Mouse (Mus musculus): ENCODE data around the gene Piga. TPM values are rescaled to one million over a fixed set of nuclear protein-coding genes. Genes with fewer than 3 reads are reported as not detected.

The Piga gene
- not detected in 2 replicates for polyA plus RNA-seq (2012; ENCODE audit: insufficient read depth, insufficient read length, low replicate concordance, missing spikeins)

- no peaks in the 10 kb centered on the region for H3K4me1 ChIP-seq (ENCODE audit: control insufficient read depth, insufficient read depth, low read length)
- peak within 1 kb of the TSS; percentile 92 for H3K4me3 ChIP-seq (ENCODE audit: insufficient read depth, low read depth, low read length)
- H3K27ac ChIP-seq (ENCODE audit: insufficient read depth, low read depth, low read length) = 0 out of 2 replicates have a peak within 1 kb of the TSS, but pooled peaks have one; percentile 64
- 10% methylated on average over 40 of the region's 40 CpGs for WGBS
- no peak for TF ChIP-seq CTCF (IDR thresholded peaks at IDR 0.05; ENCODE audit: insufficient read depth, low read depth, low read length)
- no peak for TF ChIP-seq POLR2A (IDR thresholded peaks at IDR 0.05; ENCODE audit: insufficient read depth, low read depth, low read length)
Measured at GRCm38 (mm10) chrX:164419471-164419939, at the start of gene Piga. Piga (plus strand) TSS chrX:164419787.

- Histone ChIP-seq H3K4me3 (ENCODE audit: insufficient read depth, low read depth, low read length) (no peak overlapping the region), H3K4me1 (ENCODE audit: control insufficient read depth, insufficient read depth, low read length) (no peaks in the 10 kb centered on the region), H3K27ac (ENCODE audit: insufficient read depth, low read depth, low read length) (no peak overlapping the region)
- TF ChIP-seq POLR2A (IDR thresholded peaks at IDR 0.05; ENCODE audit: insufficient read depth, low read depth, low read length) (no peak), CTCF (IDR thresholded peaks at IDR 0.05; ENCODE audit: insufficient read depth, low read depth, low read length) (no peak)
- 75% methylated on average over 3 of the region's 3 CpGs for WGBS
Measured at GRCm38 (mm10) chrX:164370576-164370975, 49.0 kb upstream of the Piga start.

GRCm38 (mm10) chrX:164373081-164373480 is 46.5 kb upstream of the Piga start, which contains the start of gene Vegfd:
Vegfd (plus strand) TSS chrX:164373378.
- 38% methylated on average over 3 of the region's 3 CpGs for WGBS
- H3K4me1 ChIP-seq (ENCODE audit: control insufficient read depth, insufficient read depth, low read length) = no peaks in the 10 kb centered on the region
- no peak for TF ChIP-seq CTCF (IDR thresholded peaks at IDR 0.05; ENCODE audit: insufficient read depth, low read depth, low read length)
- no peak for TF ChIP-seq POLR2A (IDR thresholded peaks at IDR 0.05; ENCODE audit: insufficient read depth, low read depth, low read length)
- no peak within 1 kb of the TSS for H3K4me3 ChIP-seq (ENCODE audit: insufficient read depth, low read depth, low read length)
- no peak within 1 kb of the TSS for H3K27ac ChIP-seq (ENCODE audit: insufficient read depth, low read depth, low read length)

GRCm38 (mm10) chrX:164374586-164374985 is 45.0 kb upstream of the Piga start:
- no peaks in the 10 kb centered on the region for H3K4me1 ChIP-seq (ENCODE audit: control insufficient read depth, insufficient read depth, low read length)
- WGBS = 62% methylated on average over 5 of the region's 5 CpGs
- no peak for TF ChIP-seq POLR2A (IDR thresholded peaks at IDR 0.05; ENCODE audit: insufficient read depth, low read depth, low read length)
- TF ChIP-seq CTCF (IDR thresholded peaks at IDR 0.05; ENCODE audit: insufficient read depth, low read depth, low read length) = no peak
- no peak overlapping the region for H3K27ac ChIP-seq (ENCODE audit: insufficient read depth, low read depth, low read length)
- H3K4me3 ChIP-seq (ENCODE audit: insufficient read depth, low read depth, low read length) = no peak overlapping the region

- no peak overlapping the region for H3K27ac ChIP-seq (ENCODE audit: insufficient read depth, low read depth, low read length)
- TF ChIP-seq POLR2A (IDR thresholded peaks at IDR 0.05; ENCODE audit: insufficient read depth, low read depth, low read length) (no peak), CTCF (IDR thresholded peaks at IDR 0.05; ENCODE audit: insufficient read depth, low read depth, low read length) (no peak)
- WGBS = 91% methylated on average over 4 of the region's 4 CpGs
- H3K4me1 ChIP-seq (ENCODE audit: control insufficient read depth, insufficient read depth, low read length) = 0 out of 2 replicates have a peak, but pooled peaks cover 3% of the 10 kb centered on the region
- no peak overlapping the region for H3K4me3 ChIP-seq (ENCODE audit: insufficient read depth, low read depth, low read length)
Measured at GRCm38 (mm10) chrX:164379721-164380120, 39.9 kb upstream of the Piga start.

- peak overlapping the region; percentile 48 for H3K4me3 ChIP-seq (ENCODE audit: insufficient read depth, low read depth, low read length)
- TF ChIP-seq CTCF (IDR thresholded peaks at IDR 0.05; ENCODE audit: insufficient read depth, low read depth, low read length) (no peak), POLR2A (IDR thresholded peaks at IDR 0.05; ENCODE audit: insufficient read depth, low read depth, low read length) (no peak)
- H3K27ac ChIP-seq (ENCODE audit: insufficient read depth, low read depth, low read length) = no peak overlapping the region
- 0 out of 2 replicates have a peak, but pooled peaks cover 3% of the 10 kb centered on the region for H3K4me1 ChIP-seq (ENCODE audit: control insufficient read depth, insufficient read depth, low read length)
- WGBS = 17% methylated on average over 31 of the region's 33 CpGs
Measured at GRCm38 (mm10) chrX:164381618-164382408, 37.8 kb upstream of the Piga start.

- 75% methylated on average over 4 of the region's 4 CpGs for WGBS
- Histone ChIP-seq H3K27ac (ENCODE audit: insufficient read depth, low read depth, low read length) (no peak overlapping the region), H3K4me3 (ENCODE audit: insufficient read depth, low read depth, low read length) (no peak overlapping the region), H3K4me1 (ENCODE audit: control insufficient read depth, insufficient read depth, low read length) (no peaks in the 10 kb centered on the region)
- TF ChIP-seq CTCF (IDR thresholded peaks at IDR 0.05; ENCODE audit: insufficient read depth, low read depth, low read length) (no peak), POLR2A (IDR thresholded peaks at IDR 0.05; ENCODE audit: insufficient read depth, low read depth, low read length) (no peak)
Measured at GRCm38 (mm10) chrX:164394091-164394490, 25.5 kb upstream of the Piga start.

- no peak overlapping the region for H3K27ac ChIP-seq (ENCODE audit: insufficient read depth, low read depth, low read length)
- TF ChIP-seq POLR2A (IDR thresholded peaks at IDR 0.05; ENCODE audit: insufficient read depth, low read depth, low read length) (no peak), CTCF (IDR thresholded peaks at IDR 0.05; ENCODE audit: insufficient read depth, low read depth, low read length) (no peak)
- no peaks in the 10 kb centered on the region for H3K4me1 ChIP-seq (ENCODE audit: control insufficient read depth, insufficient read depth, low read length)
- WGBS = 59% methylated on average over 3 of the region's 3 CpGs
- H3K4me3 ChIP-seq (ENCODE audit: insufficient read depth, low read depth, low read length) = no peak overlapping the region
Measured at GRCm38 (mm10) chrX:164398456-164398855, 21.1 kb upstream of the Piga start.

- no peak overlapping the region for H3K4me3 ChIP-seq (ENCODE audit: insufficient read depth, low read depth, low read length)
- H3K27ac ChIP-seq (ENCODE audit: insufficient read depth, low read depth, low read length) = no peak overlapping the region
- no peaks in the 10 kb centered on the region for H3K4me1 ChIP-seq (ENCODE audit: control insufficient read depth, insufficient read depth, low read length)
- TF ChIP-seq CTCF (IDR thresholded peaks at IDR 0.05; ENCODE audit: insufficient read depth, low read depth, low read length) = no peak
- no peak for TF ChIP-seq POLR2A (IDR thresholded peaks at IDR 0.05; ENCODE audit: insufficient read depth, low read depth, low read length)
Measured at GRCm38 (mm10) chrX:164405080-164405649, 14.4 kb upstream of the Piga start.

All from olfactory bulb, adult 2 months (tissue).